Mouse (Mus musculus): ENCODE measurements around the gene Inpp5k.
A peak's percentile ranks its signal among the peaks of the same experiment; 100 is the strongest.

Gene Inpp5k

DNA sequence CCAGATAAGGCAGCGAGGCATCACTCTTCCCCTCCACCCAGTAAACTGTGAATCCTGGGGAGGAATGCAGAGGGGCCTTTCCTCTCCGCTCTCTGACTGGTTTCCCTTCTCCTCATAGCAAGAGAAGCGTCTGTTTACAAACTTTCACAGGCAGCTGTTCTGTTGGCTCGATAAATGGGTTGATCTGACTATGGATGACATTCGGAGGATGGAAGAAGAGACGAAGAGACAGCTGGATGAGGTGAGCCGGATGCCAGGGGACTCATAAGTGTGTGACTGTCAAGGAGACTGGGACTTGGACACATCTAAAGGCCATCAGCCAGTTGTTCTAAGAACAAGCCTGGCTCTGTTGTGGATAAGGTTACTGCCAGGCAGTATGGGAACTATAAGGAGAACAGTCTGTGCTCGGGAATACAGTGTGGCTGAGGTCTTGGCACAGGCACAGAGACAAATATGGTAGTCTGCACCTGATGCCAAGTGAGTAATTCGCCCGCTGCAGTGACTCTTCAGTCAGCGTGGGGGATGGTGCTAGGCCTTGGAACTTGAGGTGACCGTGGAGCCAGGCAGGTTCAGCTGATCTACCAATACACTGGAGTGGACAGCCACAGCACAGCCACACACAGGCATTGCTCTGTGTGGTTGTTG lies 10.5 kb upstream of the Inpp5k start:
- DNase-seq (ENCODE audit: low spot score) = no peak

DNA sequence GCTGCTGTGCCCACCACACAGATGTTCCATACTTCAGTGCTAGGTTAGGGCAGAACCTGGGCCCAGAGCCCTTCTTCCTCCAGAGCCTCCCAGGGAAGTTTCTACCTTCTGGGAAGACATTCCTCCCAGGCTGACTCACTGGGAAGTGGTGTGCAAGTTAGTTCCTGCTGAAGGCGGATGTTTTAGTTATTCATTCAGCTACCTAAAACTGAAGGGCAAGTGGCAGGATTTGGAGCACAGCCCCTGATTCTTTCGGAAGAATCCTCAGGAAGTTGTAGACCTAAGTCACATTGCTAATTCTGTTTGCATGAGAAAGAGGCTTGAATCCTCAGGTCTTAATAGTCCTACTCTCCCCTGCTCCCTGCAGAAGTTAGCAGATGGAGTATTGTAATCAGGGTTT lies 9.4 kb upstream of the Inpp5k start:
- no peak for DNase-seq (ENCODE audit: low spot score)

DNA sequence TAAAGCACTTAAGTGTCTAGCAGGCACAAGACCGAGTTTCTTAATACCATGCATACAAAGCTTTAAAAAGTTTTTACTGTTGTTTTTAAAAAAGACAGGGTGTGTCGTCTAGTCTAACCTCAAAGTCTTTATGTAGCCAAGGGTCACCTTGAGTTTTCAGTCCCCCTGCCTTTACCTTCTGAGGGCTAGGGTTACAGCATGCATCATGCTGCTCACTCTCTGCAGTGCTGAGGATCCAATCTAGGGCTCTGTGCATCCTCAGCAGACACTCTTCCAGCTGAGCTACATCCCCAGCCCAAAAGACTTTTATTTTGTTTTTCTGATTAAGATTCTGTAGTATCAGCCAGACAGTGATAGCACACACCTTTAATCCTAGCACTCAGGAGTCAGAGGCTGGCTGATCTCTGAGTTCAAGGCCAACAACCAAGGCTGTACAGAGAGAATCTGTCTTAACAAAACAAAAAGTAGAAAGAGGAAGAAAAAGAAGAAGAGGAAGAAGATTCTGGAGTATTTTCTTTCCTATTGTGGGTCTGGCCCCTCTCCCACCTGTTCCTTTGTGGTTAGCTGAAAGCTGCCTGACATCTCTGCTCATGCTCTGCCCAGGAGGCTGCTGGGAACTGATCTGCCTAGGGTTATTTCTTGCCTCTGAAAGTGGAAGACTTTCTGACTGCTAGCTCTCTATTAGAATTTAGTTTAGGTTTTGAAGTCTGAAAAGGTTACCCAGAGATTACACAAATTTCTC lies 8.0 kb upstream of the Inpp5k start:
- no peak for DNase-seq (ENCODE audit: low spot score)

DNA sequence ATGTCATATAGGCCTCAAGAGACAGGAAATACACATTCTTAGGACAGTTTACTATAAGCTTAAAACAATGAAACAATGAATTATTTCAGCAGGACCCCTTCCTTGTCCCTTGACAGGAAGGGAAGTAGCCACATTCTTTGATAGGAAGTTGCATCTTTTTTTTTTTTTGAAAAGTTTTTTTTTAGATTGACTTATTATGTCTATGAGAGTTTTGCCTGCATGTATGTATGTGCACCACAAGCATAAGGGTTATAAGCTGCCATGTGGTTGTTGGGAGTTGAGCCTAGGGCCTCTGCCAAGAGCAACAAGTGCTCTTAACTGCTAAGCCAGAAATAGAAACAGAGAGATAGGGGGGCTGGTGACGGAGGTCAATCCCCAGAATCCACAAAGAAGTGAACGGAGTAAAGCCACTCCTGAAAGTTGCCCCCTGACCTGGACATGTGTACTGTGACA lies 6.7 kb upstream of the Inpp5k start:
- no peak for DNase-seq (ENCODE audit: low spot score)

DNA sequence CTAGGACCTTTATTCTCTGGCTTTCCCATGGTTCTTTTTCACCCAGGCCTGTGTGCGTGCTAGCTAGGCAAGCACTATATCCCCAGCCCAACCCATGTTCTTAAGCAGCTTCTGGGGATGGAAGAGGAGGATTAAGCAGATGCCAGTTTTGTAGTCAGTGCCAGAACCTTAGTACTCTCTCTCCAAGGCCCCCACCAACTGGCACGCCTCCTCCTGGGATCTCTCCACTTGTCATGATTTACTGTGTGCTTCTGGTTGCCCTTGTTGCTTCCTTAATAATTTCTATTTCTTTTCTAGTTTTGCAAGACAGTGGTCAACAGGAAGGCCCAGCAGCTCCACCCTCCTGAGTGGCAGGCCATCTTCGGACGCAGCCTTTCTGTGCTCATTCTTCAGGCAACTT lies 5.0 kb upstream of the Inpp5k start:
- DNase-seq (ENCODE audit: low spot score) = no peak

DNA sequence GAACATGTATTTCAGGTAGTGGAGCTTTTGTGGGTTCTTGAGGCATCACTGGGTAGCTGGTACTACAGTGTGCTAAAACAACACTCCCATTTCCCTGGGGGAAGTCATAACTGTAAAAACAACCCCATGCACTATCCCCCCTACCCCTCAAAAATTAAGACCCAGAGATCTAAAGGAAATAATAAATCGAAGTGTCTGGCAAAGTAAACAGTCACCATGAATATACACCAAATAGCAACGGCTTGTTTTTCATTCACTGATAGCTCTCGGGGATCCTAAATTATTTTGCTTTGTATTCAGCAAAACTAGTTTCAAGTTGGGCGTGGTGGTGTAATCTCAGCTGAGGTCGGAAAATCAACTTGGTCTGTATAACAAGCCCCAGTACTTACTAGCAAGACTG lies 690 bp upstream of the Inpp5k start:
- no peak for DNase-seq (ENCODE audit: low spot score)

DNA sequence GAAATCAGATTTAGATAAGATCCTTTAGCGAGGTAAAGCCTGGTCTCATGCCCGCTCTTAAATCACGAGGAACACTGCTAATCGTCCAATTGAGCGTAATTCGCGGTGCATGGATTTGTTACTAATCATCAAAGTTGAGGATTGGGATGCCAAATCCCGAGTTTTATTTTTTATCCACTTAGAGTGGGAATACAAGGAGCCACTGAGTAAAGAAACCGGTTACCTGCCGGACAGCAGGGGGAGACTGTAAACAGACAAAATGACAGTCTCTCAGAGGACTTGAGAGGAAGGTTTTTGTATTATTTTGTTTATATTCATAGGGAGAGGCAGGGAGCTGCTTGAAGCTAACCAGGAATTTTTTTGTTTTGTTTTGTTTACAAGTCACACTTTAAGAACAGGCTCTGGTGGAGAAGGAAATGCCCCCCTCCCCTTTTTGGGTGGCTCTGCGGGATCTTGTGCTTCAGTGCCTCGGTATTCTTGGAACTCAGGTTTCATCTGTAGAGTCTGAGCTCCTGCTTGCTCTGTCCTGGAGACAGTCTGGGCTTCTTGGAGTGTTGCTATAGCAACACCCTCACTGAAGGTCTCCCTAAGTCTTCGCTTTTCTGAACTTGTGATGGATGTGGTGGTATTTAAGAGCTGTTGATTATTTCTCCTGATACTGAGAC lies 905 bp downstream of the Inpp5k start:
- DNase-seq (ENCODE audit: low spot score) = peak; percentile 34

DNA sequence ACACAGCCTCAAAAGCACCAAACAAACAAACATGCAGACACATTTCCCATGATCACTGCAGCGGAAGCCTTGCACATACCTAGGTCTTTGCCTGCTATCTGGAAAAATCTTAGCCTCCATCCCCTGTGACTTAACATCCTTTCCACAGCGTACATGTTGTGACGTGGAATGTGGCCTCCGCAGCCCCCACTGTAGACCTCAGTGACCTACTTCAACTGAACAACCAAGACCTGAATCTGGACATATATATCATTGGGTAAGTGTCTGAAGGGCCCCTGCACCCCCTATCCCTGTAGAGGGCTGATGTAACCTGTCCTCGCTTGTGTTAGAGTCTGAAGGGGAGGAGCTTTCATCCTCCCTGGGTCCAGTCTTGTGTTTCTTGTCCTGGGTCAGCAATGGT lies 2.1 kb downstream of the Inpp5k start:
- DNase-seq (ENCODE audit: low spot score) = no peak

DNA sequence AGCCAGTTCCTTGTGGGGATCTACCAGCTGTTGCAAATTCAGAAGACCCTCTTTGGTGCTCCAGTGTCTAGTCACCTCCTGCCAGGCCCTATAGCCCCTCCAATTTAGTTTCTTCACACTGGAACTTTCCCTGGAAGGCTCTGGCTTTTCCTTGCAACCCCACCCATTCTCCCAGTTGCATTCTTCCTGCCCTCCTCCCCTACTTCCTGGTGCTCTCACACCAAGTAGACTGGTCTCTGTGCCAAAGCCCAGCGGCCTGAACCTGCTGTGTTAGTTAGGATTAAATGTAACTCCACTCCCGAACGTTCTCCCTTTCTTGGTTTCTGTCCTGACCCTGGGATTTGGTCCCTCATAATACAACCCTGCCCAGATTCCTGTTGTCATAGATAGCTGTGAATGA lies 4.0 kb downstream of the Inpp5k start:
- no peak for DNase-seq (ENCODE audit: low spot score)

DNA sequence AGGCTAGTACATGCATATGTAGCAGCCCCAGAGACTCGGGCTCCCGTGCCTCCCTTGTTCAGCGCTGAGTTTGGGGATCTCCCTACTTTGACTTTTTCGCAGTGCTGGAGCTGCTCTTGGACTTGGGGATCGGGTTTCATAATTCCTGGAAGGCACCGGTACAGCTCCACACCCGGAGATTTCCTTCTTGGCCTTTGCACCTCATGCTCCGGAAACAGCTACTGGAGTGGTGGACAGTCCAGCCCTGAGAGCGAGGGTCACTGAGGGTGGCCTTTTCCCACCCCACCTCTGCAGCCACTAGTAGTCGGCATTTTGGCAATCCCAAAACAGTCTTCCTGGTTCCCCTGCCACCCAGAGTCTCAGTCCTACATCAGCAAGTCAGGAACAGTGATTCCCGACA lies 4.5 kb downstream of the Inpp5k start:
- no peak for DNase-seq (ENCODE audit: low spot score)

DNA sequence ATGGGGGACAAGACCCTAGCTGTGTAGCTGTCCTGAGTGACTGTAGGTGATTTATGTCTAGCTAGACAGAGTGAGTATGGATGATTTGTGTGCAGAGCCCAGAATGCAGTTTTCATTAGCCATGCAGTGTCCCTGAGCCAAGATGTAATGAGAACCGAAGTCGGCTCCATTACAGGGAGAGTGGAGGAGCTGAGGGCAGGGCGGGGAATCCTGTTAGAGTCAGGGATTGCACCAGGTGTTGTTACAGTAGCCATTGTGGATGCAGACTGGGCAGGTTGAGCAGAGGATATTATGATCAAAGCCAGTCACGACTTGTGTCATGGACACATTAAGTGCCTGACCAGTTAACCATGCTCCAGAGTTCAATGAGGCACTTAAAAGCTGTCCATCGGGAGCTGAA lies 12.5 kb downstream of the Inpp5k start:
- no peak for DNase-seq (ENCODE audit: low spot score)

DNA sequence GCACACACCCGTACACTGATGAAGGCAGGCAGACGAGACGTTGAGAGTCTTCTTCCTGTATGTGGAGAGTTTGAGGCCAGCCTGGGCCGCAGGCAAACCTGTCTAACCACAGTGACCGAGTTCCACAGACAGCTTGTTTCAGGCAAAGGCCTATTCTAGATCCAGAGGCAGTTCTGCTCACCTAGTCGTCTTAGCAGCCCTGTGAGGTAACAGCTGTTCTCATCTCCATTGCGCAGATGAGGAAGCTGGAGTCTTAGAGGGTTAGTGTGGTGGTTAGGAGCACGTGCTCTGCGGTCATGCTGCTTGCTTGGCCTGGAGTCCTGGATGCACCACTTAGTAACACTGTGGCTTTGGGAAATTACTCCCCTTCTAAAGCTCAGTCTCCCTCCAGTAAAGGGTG lies 13.9 kb downstream of the Inpp5k start:
- no peak for DNase-seq (ENCODE audit: low spot score)

DNA sequence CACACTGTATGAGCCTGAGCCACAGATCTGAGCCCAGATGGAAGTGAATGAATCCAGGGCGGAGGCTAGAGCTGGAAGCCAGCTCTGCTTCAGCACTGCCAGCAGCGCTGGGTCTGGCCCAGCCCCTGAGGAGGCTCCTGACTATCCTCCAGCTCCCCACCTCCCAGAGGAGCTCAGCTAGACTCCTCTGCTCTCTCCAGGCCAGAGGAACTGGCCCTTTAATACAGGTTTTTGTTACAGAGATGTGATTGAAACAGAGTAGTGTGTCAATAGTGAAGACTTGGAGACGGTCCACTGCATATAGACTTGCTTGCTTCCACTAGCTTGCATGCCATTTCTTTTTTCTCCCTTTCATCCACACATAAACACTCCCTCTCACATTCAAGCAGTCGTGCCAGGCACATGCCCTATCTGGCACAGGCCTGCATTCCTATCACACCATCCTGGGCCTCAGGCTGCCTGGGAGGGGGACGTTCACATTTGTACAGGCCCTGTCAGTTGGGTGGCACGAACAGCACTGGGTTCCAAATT lies 17.0 kb downstream of the Inpp5k start:
- DNase-seq (ENCODE audit: low spot score) = no peak

DNA sequence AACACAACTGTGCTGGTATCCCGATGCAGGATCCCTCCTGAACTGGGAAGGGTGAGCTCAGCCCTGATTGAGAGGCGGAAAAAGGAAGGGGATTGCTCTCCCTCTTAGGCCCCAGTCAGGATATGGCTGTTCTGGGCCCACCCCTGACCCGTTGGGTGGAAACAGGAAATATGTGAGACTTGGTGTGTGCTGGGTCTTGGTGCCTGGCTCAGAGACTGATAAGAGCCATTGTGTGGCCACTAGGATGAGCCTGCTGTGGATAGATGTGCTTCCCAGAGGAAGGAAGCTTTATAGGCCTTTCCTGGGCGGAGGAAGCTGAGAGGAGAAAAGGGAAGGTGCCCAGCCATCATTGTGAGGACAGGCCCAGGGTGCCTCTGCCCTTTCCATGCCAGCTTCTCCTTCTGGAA lies 18.4 kb downstream of the Inpp5k start:
- no peak for DNase-seq (ENCODE audit: low spot score)

DNA sequence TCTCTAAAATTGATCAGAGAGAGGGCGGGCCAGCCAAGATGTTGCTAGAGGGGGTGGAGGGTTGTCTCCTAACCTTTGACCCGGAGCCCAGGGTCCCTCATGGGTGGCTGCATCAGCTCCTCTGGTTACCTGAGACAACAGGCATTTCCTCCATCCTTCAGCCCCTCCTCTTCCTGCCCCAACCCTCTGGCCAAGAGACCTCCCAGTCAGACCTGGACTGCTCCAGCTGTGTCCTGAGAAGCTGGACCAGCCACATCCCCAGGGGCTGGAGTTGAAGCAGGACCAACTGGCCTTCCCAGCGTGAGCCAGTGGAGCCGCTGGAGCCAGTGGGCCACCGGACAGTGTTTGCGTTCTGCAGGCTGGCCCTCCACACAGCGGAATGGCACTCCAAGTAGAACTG lies 19.5 kb downstream of the Inpp5k start, which contains the start of gene Myo1c:
Gene Myo1c, plus strand, starts transcription at position 194 of the 400 bp plus-strand sequence.
- no peak for DNase-seq (ENCODE audit: low spot score)

DNA sequence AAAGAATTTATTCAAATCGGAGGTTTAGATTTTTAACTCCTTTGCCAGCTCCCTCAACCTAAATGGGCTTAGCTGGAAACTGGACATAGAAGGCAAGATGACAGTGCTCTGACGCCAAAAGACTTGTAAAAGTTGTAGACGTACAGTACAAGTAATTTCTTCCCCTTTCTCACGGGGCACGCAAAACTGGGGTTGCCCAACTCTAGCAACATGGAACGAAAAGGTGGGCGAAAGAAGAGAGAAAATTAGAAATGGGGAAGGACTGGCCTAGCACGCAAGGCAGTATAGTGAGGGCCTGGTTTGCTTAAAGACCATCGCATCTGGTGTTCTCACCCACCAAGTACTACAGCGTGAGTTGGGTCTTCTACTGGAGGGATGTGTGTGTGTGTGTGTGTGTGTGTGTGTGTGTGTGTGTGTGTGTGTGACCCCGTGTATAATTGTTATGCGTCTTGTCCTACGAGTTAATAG lies 20.2 kb downstream of the Inpp5k start:
- DNase-seq (ENCODE audit: low spot score) = no peak

DNA sequence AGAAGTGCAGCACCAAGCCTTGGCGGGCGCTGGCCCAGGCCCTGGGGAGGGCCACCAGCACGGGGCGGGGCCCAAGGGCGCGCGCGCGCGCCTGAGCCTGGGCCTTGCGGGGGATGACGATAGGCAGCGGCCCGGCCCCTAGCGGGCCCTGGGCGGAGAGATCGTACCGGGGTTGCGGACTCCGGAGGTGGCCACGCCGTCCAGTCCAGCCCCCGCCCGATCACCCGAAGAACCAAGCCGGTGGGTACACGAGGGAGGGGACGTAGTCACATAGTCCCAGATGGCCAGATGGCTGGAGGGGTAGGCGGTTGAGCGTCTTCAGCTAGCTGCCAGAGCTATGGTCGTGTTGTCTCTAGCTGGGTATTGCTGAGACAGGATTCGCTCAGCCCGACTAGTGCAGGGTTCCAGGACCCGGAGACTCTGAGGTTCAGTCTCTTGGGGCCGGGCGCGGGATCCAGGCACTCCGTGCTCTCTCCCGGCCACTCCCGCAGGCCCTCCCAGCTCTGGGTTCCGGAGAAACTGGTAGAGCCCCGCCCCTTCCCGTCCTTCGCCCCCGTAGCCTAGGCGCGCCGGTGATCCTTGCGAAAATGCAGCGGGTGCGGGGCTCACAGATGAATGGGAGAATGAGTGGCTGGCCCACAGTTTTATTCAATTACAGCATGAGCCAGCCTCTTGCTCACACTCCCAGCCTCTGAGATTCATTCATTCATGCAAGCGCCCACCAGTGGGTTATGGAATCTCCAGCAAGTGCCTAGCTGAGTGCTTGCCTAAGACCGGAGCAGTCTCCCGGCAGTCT lies 20.8 kb downstream of the Inpp5k start:
- DNase-seq (ENCODE audit: low spot score) = peak; percentile 78

DNA sequence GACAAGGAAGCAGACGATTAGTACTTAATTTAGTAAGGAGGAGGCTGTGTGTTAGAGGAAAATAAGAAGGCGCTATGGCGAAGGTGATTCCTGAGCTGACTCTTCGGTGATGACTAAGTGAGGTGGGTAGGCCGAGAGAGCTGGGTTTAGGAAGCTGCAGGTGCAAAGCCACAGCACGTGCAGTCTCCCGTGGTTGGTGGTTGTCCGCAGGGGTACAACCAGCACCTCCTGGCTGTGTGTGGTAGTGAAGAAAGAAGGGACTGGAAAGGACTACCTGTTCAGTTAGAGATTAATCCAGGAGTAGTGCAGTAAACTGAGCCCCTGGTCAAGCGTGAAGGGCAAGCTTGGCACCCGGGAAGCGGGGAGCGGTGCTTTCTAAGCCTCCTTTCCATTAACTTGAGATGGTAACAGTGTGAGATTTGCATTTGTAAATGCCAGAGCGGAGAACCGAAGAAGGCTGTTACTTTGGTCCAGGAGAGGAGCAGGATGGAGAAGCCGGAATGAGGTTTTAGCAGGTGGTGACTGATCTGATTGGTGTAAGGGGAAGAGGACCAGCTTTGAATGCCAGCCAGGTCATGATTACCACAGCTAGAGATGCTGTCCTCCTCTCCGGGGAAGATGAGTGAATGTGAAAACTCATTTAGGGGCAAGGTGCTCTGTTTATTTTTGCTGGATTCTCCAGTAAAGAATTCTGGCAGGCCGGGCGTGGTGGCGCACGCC lies 21.6 kb downstream of the Inpp5k start:
- no peak for DNase-seq (ENCODE audit: low spot score)

DNA sequence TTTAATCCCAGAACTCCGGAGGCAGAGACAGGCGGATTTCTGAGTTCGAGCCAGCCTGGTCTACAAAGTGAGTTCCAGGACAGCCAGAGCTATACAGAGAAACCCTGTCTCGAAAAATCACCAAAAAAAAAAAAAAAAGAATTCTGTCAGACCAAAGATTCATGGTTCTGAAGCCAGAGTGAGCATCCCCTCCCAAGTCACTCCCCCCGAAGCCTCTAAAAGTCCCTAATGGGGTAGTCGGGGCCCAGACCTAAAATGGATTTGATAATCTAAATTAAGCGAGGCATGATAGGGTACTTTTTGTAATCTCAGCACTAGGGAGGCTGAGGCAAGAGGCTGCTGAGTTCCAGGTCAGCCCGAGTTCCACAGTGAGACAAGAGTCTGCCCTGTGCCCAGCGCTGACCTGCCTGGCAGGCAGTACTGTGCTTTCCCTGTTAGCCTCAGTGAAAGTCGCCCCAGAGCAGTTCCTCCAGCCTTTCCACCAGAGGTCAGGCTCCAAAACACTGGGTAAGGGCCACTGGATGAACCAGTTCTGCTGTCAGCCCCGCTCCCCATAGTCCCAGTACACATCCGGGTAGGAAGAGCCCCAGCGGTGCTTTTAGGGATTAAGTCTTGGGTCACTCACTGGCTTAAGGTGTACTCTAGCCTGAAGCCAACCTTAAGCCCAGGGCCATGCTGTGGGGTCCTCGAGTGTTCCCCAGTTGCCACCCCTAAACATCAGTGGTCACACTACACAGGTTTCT lies 22.3 kb downstream of the Inpp5k start:
- peak; percentile 44 for DNase-seq (ENCODE audit: low spot score)

DNA sequence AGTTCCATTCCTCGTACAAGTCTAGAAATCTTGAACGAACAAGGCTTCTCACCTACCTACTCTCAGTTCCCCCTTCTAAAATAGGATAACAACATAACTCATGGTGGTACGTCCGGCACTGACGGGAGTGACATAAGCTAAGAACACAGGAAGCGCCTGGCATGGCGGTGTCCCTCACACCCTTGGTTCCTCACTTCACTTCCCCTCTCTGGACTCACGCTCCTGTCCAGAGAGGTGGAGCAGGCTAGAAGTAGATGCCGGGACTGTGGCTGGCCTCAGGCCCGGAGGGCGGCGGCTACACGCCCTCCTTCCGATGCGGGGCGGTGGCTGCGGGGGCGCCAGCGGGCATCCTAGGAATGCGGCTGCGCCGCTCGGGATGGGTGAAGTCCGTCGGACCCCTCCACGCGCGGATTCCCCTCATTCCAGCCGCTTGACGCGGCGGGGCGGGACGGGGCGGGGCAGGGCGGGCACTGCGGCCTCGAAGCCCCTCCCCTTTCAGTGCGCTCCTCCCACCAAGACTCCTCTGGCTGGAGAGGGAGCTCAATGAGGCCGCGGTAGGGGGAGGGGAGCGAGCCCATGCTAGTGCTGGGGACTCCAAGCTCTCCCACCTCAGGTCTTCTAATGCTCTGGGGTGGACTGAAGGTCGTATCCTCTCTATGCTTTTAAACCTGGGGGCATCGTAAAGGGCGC lies 23.1 kb downstream of the Inpp5k start:
- peak; percentile 92 for DNase-seq (ENCODE audit: low spot score)
